Mouse (Mus musculus) urinary bladder, postnatal 25 days (tissue): ENCODE data around the gene Aga.
"Not testable (repeated sequence)": the region's sequence is repeated elsewhere in the genome, so short reads cannot be mapped to it uniquely, and the experiment has no call there.

Experiments
- DNase-seq: peaks from one replicate; pipeline ENCODE4 v3.0.0; 2022; ENCODE audit warnings: low spot score

Aga gene

DNA sequence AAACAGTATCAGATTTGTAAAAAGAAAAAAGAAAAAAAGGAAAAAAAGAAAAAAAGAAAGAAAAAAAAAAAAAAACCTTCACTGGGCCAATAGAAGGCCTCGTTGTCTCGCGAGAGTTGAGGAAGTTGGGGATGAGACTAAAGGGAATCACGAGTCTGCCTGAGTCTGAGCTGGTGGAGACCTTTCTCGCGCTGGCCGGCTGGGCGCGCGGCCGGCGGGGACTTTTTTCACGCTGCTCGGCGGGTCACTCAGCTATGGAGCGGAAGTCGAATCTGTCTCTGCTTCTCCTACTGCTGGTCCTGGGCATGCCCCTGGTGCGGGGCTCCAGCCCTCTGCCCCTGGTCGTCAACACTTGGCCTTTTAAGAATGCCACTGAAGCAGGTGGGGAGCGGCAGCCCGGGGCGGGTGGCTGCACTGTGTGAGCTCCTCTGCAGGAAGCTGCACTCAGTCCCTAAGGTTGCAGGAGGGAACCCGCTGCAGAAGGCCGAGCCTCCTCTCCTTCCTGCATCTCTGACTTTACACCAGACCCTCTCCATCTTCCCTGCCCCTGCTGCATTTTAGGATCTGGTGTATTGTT is at the start of gene Aga:
Aga (plus strand) TSS at position 177 of the 577 bp plus-strand sequence.
- peak; percentile 81 for DNase-seq

DNA sequence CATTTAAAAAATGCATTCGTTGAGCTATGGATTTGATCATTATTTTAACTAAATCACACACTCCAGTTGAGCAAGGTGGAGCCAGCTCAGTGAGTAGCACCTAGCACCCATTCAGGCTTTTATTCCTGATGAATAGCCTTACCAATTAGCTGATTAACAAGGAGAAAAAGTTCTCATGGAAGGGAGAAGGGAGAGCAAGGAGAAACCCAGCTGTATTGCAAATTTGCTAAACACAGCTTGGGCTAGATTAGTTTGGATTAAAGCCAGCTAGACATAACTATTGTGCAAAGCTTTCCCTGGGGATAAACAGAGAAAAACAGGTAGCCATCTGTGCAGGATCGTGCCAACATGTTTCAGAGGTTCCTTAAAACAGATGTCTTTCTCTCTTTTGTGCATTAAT is 22.5 kb upstream of the Aga start:
- DNase-seq = no peak

DNA sequence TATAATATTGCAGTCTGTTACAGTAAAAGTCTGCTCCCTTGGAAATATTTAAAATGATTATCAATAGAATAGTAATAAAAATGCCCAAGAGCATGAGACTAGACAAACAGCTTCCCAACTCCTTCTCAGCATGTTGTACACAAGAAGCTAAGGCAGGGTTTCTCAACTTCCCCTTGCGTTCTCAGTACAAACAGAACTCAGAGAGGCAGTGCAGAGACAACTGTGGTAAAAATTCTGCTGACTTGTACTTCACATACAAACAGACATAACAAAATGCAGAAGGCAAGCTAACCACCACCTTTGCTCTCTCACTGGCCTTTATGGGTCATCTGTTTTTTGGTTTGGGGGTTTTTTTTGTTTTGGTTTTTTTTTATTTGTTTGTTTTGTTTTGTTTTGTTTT is 15.3 kb upstream of the Aga start:
- DNase-seq = no peak

DNA sequence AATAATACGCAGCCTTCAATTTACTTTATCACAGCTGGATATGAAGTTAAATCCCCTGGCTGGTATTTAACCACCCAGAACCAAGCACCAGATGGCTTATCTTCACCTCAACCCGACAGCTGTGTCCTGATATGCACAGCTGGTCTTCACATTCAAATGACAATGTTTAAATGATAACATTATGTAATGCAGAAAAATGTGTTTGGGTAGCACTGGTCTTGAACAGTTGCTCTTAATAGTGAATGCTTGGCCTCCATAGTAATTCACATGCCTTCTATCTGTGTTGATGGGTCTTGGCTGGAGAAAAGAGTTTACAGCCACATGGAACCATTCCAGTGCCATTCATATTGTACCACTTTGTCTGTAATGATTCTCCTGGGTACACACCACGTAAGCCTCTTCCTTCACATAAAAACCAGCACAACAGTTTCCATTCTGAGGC is 14.6 kb upstream of the Aga start:
- no peak for DNase-seq

DNA sequence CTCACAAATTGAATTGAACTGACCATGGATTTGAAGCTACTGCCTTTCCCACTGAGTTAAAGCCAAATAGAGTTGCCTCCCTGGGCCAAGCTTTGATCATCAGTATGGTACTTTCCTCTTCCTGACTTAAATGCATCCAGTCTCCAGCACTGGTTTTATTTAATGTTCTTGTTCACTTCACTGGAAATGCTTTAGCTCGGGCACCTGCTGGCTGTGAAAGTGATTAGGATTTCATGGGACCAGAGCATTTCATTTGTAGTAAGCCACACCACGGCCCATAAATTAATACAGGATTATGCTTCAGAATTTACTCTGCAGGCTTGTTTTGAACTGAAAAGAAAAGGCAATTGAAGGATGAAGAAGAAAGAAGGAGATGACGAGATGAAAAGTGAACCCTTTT is 26.5 kb downstream of the Aga start:
- not testable (repeated sequence) for DNase-seq

DNA sequence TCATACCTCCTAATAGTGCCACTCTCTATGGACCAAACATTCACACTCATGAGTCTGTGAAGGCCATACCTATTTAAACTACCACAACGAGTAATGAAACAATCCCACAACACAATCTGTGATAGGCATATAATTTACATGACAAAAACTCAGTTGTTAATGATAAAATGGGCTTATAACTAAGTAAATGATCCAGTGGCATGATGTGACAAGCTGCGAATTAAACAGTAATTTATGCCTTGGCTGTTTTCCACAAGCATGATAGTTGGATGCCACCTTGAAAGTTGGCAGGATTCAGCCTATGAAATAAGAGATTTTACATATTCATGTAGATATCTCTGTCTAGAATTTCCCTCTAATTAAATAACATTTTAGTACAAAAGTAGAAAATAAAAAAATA is 28.1 kb downstream of the Aga start:
- DNase-seq = no peak

DNA sequence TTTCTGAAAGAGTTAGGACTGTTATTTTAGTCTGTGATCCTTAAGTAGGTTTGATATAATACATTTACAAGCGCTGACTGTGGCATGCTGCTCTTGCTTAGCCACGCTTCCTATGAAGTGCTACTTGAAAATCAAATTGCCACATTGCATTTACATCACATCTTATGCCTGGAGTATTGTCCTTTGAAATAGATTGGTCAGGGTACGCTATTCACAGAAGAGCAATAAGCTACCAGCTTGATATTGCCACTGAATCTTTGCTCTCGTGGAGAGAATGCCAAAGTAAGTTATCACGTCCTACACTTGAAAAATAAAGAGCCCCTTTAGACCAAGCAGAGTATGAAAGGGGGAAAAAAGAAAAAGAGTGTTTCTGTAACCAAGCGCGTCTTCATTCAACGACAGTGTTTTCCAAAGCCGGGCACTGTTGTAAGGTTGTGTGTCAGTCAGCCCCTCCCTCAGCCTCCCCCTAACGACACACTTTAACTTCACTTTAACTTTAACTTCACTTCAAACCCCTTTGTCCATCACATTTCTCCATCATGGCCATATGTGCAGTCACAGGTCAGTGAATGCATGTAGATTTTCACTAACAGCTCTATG is 51.0 kb downstream of the Aga start:
- no peak for DNase-seq

DNA sequence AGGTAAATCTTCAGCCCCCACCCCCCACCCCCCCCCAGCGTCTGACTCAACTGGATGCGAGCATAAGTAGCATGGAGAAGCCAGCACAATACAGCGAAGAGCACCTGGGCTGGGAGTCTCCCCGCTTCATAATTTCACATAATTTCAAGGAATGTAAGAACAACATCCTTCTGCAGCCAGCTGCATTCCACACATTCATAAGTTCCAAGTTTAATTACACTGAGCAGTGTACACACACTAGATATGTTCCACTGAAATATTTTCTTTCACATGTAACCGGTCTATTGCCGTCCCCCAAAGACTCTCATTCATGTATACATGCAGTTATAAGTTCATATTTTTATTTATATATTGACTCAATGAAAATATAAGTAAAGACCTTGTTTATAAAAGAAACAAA is 54.7 kb downstream of the Aga start:
- DNase-seq = no peak
